Mouse (Mus musculus) lung, postnatal 36 days (tissue): Measurements from ENCODE around the gene Fastk.

ENCODE experiments used
- DNase-seq: peaks from one replicate; pipeline ENCODE4 v3.0.0; 2022; ENCODE audit warnings: mixed read lengths

Fastk gene

DNA sequence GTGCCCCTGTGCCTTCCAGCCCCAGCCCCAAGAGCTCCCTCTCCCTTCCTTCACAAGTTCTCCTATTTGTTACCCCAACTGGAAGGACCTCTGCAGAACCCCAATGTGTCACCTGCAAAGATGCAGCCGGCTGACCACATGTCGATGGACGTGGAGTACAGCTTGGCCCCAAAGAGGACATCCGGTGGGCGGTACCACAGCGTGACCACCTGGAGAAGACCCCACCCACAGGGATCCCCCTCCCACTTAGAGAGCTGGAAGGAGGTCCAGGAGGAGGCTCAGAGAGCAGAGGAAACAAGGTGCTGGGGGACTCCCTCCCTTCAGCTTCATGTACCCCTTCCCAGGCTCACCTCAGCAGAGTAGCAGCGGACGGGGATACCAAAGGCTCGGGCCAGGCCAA lies 24.7 kb downstream of the Fastk start:
- DNase-seq = no peak

DNA sequence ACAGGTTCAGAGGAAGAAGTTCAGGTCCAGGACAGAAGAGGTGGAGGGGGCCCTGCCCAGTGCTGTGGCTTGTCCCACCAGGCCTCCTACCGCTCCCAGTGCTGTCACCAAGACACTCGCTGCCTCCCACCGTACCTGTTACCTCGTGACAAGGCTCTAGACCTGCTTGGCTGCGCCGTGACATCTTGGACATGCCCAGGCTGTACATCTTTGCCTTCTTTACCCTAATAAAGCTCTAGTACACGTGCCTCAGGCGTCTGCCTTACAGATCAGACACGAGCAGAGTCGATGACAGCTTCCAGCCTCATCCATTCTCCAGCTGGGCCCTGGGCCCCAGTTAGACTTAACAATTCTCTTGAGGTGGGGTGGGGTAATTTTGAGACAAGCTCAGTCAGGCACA lies 27.5 kb downstream of the Fastk start:
- DNase-seq = no peak

DNA sequence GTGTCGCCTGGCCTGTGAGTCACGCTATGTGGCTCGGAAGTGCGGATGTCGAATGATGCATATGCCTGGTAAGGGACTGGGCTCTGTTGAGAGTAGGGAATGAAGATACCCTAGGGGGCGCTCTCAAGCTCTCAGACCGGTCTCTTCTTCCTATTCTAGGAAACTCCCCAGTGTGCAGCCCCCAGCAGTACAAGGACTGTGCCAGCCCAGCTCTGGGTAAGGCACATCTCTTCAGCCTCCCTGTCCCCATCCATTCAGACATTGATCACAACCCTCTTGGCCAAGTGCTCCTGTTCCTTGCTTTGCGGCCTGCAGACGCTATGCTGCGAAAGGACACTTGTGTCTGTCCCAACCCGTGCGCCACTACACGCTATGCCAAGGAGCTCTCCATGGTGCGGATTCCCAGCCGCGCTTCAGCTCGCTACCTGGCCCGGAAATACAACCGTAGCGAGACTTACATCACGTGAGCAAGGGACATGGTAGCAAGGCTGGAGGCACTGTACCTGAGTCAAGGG lies 28.8 kb downstream of the Fastk start:
- peak; percentile 88 for DNase-seq

DNA sequence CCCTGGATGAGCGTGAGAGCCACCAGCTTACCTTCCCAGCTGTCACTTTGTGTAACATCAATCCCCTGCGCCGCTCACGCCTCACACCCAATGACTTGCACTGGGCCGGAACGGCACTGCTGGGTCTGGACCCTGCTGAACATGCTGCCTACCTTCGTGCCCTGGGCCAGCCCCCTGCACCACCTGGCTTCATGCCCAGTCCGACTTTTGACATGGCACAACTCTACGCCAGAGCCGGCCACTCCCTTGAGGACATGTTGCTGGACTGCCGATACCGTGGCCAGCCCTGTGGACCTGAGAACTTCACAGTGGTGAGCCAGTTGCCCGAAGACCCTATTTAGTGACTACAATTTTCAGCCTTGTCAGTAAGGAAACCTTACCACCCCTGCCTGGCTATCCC lies 31.1 kb downstream of the Fastk start:
- DNase-seq = no peak

DNA sequence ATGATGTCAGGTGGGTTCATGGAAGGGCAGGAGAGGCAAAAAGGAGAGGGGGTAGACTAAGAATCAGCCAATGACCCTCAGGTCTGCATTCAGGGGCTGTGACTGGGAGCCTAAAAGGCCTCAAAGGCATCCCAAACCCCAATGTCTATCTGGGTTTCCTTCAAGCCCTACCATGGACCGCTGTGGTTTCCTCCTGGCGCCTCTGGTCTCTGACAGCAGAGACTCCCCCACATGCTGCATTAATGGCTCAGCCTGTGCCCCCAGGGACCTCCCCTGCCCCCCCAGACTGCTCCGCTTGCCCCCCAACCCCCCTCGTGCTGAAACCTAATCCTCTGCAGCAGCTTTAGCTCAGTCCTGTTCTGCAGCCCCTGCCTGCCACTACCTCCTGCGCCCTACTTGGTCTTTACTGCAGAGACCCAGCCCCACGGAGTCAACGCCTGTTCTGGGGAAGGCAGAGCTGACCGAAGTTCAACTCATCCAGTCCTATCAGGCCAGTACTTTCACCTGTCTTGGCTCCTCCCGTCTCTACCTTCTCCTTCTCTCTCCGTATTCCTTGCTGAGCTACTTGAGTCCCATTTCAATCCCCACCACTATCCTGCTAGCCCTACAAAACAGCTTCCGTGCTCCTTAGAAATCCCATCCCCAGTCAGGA lies 31.9 kb downstream of the Fastk start, which contains the start of gene Asic3:
Asic3 (plus strand) TSS at position 351 of the 652 bp plus-strand sequence.
- DNase-seq = no peak

DNA sequence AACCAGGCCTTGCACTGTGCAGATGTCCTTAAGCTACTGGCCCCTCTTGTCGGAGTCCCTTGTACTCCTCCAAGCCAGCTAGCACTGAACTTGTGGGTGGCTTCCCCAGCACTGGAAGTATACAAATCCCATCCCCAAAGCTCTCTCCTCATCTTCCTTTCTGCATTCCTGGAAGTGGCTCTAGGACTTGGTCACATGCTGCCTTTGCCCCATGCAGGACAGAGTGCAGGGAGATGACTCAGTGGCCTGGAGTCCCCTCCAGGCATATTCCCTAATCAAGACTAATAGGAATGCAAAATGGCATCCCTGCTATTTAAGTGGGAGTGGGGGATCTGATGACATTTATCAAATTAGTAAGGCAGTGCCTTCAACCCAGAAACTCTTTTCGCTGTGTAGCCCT lies 33.0 kb downstream of the Fastk start:
- no peak for DNase-seq

DNA sequence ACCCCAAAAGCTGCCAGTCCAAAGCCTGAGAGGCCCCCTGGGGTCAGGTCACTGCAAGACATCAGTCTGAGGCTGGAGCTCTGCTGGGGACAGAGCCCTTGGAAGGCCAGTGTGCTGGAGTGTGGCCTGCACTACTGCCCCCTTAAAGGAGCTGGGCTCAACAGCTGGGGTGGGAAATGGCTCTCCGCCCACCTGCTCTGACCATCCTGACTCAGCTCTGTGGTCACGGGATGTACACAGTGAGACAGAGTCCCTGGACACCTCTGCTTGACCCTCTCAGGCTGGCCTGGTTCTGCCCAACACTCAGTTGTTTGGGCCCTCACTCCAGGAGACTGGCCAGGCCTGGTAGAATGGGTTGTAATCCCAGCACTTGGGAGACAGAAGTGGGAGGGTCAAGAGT lies 35.6 kb downstream of the Fastk start:
- DNase-seq = no peak

DNA sequence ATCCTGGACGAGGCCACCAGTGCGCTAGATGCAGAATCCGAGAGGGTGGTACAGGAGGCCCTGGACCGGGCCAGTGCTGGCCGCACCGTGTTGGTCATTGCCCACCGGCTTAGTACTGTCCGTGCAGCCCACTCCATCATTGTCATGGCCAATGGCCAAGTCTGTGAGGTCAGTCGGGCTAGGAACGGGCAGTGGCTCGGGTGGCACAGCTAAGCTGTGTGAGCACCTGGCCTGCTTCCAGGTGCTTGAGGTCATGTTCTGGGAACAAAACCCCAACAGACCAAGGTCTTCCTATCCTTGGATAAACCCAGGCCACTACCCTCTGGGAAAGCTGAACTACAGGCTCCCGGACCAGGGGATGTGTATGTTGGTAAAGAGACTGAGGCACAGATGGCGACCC lies 36.4 kb downstream of the Fastk start:
- no peak for DNase-seq

DNA sequence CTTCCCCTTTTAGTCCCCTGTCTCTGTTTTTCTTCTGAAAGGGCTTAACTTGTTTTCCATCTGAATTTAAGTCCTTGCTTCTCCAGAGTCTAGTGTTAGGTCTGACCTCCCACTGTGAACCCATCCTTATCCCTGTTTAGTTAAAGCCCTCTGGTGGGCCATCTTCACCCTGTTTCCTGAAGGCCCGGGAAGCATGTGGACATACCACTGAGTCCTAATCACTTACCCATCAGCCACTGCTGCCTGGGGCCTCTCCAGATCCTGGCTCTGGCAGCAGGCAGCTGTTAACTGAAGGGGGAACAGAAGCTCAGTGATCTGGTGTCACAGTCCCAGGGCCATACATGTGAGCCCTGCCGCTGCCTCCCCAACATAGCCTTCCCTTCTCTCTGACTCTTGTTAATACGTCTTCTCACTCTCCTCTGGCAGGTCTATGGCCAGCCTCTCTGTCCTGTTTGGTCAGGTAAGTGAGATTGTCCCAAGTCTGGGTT lies 39.7 kb downstream of the Fastk start:
- DNase-seq = no peak

DNA sequence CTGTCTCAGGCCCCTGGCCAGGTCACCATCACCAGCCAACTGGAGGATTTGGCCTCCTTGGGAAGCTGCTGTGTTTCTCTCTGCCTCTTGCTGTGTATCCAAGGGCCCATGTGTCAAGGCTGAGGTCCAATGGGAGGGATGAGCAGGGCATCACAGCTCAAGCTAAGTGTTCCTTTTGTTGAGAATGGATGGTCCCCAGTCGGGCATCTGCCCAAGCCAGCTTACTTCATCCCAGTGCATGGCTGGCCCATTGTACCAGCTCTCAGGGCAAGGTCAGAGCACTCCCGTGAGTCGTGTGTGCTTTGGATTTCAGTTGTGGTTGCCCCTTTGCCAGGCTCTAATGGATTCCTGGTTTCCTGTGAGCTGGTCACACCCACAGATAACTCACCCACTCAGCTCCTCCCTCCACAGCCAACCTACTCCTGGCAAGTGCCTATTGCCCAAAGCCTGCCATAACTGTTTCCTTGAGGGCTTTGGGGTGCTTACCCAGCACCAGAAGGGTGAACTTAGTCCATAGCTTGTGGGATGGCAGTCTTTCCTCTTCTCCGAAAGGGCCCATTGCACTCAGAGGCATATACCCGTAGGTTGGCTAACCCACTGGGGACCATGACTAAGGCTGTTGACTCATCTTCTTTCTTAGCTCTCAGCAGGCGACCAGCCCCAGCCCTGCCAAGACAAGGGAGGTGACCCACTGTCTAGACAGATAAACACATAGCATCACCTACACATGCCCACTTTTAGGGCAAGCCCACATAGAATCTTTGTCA lies 40.3 kb downstream of the Fastk start:
- no peak for DNase-seq

DNA sequence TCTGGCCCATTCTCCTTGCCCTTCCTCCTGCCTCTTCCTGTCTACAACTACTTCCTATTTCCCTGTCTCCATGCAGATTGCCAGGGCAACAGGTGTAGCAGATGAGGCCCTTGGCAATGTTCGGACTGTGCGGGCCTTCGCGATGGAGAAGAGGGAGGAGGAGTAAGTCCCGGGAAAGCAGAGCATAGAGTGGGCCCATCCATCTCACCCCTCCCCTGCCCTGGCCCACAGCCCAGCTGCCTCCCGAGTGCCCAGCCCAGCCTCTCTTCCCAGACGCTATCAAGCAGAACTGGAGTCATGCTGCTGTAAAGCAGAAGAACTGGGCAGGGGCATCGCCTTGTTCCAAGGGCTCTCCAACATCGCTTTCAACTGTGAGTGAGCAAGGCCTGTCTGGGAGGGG lies 43.1 kb downstream of the Fastk start:
- no peak for DNase-seq

DNA sequence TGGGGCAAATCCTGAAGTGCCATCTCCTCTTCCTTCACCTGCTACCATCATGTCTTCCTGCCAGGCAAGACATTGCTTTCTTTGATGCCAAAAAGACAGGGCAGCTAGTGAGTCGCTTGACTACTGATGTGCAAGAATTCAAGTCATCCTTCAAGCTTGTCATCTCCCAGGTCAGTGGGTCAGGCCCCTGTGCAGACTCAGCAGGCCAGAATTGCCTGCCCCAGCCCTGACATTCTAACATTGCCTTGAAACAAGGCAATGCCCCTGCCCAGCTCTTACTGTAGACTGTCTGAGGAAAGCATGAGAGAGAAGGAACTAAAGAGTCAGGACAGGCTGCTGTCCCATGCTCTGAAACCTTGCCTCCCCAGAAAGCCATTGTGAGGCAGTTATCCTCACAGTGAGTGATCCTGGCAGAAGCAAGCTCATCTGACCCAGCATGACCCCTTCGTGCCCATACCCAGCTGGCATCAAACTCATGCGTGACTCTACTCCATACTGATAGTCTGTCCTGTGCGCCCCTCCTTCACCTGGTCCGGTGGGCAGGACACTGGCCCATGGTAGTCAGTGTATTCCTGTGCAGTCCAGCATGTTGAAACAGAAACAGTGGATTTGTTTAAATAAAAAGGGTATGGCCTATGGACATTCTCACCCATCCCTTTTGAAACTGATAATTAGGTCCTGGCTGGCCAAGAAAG lies 44.0 kb downstream of the Fastk start:
- no peak for DNase-seq

DNA sequence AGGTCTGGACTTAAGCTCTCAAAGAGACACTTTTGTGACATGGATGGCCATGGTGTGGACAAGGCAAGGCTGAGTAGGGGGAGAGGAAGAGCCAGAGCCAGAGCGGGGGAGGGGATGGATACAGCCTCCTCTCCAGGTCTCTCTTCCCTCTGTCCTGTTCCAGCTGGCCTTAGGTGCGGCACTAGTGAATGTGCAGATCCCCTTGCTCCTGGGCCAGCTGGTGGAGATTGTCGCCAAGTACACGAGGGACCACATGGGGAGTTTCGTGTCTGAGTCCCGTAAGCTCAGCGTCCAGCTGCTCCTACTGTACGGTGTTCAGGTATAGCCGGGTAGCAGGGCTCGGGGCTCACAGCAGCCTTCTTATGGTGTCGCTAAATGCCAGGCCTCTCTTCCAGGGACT lies 44.7 kb downstream of the Fastk start:
- no peak for DNase-seq

DNA sequence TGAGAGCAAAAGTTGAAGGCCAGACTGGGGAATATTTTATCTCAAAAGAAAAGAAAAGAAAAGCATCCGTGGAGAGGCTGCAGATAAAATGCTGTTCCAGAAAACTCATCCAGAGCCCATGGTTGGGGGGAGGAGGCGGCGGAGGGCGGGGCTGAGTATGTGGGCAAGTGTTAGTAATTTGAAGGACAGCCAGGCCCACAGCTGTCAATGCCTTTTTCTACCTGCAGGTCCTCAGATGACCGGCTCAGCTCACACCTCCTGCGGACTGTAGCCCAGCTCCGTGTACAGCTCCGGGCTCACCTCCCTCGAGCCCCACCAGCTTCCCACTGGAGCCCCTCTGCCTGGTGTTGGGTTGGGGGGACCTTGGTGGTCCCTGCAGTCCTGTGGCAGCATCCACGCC lies 45.4 kb downstream of the Fastk start:
- DNase-seq = no peak

DNA sequence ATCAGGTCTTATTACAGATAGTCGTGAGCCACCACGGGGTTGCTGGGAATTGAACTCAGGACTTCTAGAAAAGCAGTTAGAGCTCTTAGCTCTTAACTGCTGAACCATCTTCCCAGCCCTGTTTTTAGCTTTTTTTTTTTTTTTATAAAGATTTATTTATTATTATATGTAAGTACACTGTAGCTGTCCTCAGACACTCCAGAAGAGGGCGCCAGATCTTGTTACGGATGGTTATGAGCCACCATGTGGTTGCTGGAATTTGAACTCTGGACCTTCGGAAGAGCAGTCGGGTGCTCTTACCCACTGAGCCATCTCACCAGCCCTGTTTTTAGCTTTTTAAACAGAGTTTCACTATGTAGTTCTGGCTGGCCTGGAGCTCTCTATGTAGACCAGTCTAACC lies 48.8 kb downstream of the Fastk start:
- DNase-seq = peak; percentile 23

DNA sequence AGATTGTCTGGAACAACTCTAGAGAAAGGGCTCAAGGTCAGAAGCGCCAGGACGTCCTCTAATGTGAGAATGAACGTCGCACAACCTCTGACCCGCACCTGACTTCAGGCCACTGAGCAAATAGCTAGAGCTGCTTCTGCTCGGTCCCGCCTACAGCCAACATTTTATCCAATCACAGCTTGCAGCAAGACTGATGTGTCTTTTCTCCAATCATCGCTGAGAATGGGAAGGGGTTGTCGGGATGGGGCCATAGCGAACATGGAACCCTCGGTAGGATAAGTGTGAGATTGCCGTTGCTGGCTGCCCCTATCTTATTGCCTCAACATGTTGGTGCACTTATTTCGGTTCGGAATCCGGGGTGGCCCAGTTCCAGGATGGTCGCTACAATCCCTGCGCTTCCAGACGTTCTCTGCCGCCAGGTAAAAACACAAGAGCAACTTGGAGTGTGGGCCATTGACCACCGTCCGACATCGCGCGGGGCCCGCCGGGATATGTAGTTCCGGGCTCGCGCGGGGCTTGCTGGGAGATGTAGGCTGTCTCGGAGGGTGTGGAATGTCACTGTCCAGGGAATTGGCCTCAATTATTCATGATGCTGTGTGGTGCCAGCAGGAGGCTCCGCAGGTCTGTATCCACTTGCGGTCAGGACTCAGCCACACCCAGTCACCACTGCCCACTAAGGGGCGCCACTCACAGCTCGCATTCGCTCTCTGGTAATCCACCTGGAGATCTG lies 50.8 kb downstream of the Fastk start:
- peak; percentile 97 for DNase-seq

DNA sequence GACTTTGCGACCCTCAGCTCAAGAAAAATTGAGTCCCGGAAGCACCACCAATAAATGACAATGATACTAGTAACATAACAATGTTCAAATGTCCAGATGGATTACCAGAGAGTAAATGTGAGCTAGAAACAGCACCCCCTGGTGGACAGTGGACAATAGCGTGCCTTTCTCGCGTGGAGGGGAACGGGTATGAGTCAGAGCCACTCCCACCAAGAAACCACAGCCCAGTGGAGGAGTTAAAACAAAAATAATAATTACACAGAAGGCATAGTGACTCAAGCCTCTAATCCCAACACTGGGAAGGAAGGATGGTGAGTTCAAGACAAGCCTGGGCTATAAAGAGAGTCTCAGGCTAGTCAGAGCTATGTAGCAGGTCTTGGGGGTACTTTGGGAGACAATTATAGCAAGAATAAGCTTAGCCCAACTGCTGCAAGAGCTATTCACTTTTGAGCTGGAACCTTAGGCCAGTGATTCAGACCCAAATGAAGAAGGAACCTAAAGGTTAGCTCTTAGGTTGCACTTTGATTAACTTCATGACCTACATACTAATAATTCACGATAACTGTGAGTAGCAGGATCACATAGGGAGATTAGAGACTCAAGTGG lies 51.6 kb downstream of the Fastk start, which contains the start of gene Abcb8:
Abcb8 (plus strand) TSS at position 272 of the 606 bp plus-strand sequence.
- DNase-seq = peak; percentile 94

DNA sequence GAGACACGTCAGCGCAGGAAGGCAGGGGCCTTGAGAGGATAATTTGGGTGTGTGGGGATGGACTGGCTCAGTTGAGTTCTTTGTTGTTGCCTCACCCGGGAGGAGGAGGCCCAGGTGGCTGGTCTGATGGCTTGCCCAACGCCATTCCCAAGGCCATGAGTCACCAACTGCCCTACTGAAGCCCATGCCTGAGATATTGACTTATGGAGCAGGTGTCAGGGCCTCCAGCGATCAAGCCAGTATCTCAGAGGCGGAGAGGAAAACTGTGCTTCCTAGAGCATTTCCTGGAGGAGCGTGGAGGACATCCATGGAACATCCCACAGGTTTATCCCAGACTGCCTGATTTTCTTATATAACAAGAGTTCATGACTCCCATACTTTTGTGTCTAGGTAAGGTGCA lies 52.4 kb downstream of the Fastk start:
- no peak for DNase-seq

DNA sequence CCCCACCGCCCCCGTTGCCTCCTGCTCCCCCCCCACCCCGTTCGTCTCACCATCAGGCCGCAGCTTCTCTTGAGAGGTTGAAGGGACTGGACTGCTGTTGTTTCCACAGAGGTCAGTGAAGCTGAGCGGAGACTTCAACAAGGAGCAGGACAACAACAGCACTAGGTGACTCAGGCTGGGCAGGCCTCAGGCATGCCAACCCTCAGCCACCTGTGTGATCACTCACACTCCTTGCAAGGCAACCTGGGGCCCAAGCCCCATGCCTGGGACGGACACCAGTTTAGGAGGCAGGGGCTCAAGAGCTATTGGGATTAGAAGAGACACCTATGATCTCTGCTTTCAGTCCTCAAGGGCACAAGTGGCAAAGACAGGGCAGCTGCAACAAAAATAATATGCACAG lies 53.2 kb downstream of the Fastk start, which contains the start of gene Atg9b:
Atg9b (minus strand) TSS at position 280 of the 400 bp plus-strand sequence.
- DNase-seq = no peak

DNA sequence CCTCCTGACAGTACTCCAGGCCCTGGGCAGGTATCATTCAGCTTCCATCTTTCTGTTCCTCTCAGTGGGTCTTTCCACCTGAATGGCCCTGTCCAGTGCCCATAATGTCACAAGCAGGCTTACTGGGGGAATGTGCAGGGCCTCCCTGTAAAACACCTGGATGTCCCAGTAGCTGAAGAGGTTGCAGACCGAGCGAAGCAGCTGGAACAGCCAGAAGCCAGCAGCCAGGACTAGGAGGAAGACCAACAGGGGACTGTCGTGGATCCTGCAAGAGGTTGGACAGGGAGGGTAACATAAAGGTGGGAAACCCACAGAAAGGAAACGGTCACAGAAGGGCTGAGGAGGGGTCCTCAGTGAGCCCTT lies 55.4 kb downstream of the Fastk start:
- no peak for DNase-seq

DNA sequence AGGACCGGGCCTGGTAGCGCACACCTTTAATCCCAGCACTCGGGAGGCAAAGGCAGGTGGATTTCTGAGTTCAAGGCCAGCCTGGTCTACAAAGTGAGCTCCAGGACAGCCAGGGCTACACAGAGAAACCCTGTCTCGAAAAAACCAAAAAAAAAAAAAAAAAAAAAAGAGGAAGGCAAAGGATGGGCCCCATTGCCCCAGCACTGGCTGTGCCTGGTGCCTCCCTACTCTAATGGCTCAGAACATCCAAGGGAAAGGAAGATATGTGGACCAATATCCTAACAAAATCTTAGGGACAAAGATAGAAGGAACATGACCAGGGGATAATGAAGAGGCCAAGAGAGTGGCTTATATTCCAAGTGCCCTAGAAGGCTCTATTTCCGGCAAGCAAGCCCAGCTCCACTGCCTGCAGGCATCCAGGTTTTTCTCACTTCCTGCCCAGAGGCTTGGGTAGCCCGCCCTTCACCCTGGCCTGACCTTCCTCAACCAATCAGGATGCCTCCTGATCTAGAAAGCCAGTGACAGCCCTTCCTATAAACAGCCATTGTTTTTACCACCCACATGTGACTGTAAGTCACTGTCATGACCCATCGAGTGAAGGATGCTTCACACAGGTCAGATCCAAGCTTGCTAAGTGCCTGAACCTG lies 56.0 kb downstream of the Fastk start:
- DNase-seq = peak; percentile 53
